Mouse (Mus musculus) gastrocnemius, adult 8-10 months (tissue): ENCODE results near the gene H2al1m. TPM values are rescaled to one million over a fixed set of nuclear protein-coding genes. Genes with fewer than 3 reads are reported as not detected.
"Not testable (repeated sequence)": the region's sequence is repeated elsewhere in the genome, so short reads cannot be mapped to it uniquely, and the experiment has no call there.

ENCODE experiments used
- DNase-seq, 2 experiments: peaks; one replicate each; pipeline ENCODE4 v3.0.0; 2022; ENCODE audit warnings: low spot score in 2 of 2
- total RNA-seq, 4 experiments: library from RNA; stranded (reverse); gene quantifications; 2 replicates each; pipeline ENCODE4 v1.2.4; 2022

Gene H2al1m
- 1 to 10 TPM in 1 of 4 experiments, not detected in 3; 1.2 TPM for total RNA-seq

- not testable (repeated sequence) for DNase-seq
These were observed at the start of gene H2al1m for GRCm38 (mm10) chrX:9283464-9283863. Gene H2al1m, plus strand, starts transcription at chrX:9283764.

DNA sequence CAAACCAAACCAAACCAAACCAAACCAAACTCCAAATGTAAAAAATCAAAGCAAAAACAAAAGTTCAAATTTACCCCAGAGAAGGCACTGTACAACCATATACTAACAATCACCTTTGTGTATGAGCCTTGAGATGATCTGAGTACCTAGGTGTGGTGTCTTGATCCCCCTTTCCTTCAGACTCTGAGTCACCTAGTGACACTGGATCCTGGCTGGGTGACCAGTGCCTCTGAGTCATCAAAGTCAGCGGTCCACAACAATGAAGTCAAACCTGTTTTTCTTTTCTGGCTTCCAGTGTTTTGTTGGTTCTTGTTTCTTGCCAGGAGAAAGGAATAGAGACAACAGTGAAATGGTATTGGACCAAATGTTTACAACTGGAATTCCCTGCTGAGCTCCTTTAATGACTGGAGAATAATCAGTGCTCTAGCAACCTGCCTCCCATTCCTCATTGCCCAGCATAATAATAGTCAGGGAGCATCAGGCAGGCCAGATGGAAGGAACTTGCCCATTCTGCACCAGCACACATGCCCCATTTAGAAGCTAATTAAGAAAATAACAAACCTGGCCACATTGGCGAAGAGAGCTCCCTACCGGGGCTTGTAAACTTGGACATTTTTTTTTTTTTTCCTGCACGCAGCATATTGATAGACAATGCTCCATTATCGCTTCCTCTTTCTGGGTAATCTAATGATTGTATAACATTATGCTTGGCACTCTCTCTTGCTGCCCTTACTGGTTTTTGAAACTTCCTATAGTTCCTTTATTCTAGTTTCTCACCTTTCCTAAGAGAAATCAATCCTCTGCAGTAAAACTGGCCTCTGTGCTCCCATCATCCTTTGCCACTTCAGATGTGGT lies 42.6 kb upstream of the H2al1m start:
- DNase-seq = no peak

DNA sequence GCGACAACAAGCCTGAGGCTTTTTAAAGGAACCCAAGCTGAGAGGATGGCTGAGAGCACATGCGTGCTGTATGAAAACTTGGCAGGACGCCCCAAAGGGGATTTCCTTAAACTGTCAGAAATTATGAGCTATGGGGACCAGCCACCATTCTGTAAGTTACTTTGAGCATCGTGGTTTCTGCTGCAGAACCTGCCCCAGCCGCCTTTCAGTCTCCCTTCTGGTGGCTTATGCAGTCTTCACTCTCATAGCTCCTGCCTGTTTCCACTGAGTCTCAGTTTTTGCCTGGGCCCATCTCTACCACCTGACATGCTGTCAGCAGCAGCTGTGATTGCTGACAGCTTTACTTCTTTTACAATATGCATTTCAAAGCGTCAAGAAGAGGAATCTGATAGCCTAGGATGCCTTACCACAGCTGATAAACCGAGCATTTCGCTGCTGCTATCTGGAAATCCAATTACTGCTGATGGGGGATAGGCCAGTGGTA lies 40.1 kb upstream of the H2al1m start:
- DNase-seq = no peak

- DNase-seq = no peak
These were observed 38.8 kb upstream of the H2al1m start for GRCm38 (mm10) chrX:9244603-9245336.

GRCm38 (mm10) chrX:9248911-9249310 lies 34.7 kb upstream of the H2al1m start:
- no peak for DNase-seq

DNA sequence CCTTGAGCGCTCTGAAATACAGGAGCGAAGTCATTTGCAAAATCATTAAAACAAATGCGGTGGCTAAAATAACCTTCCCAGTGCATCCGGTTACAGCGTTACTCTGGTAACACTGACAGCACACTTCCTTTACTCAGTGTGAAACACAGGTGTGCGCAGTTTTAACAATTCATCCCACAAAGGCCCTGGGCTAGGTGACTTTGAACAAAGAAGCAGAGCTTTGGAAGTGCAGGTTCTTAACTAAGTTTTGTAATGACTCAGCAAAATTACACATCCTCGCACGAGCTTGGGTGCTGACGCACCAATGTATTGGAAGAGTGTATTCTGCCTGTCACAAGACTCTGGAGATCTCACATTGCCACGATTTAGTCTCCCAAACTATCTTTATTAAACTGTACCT lies 29.6 kb upstream of the H2al1m start:
- DNase-seq = no peak

- DNase-seq = no peak
These were observed 28.7 kb upstream of the H2al1m start for GRCm38 (mm10) chrX:9254901-9255300.

DNA sequence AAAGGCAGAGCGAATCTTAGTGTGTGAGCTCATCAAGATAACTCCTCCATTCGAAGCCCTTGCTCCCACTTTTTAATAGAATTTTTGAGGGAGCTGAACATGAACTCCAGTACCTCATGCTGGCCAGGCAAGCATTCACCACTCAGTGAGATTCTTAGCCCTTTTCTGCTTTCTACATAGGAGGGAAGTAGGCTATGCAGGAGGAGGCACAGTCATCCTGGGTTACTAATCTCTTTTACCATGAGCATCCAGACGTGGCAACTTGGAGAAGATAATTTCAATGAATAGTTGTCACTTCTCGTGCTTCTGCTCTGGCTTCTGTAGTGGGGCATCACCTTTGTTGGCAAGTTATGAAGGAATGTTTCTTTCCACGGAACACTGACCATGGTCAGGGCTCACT lies 26.8 kb upstream of the H2al1m start, which contains the start of gene Gm14862:
TSS of gene Gm14862 (minus strand) at position 134 of the 400 bp plus-strand sequence.
- DNase-seq = no peak

- no peak for DNase-seq
These were observed 25.7 kb upstream of the H2al1m start for GRCm38 (mm10) chrX:9257831-9258230.

DNA sequence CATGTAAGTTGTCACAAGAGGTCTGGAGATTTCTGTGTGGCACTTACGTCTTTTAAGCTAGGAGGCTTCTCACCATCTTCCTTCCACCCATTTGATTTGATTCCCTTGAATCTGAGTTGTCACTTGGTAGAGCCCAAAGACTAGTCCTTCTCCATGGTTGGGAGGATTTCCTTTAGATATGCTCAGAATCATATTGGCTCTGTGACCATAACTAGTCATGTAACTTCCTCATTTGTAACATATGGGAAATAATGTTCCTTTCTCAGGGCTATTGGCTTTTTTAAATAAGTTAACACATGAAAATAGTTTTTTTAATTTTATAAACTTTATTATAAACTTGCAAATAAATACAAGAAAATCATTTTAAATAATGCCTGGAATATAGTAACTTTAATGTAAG lies 24.3 kb upstream of the H2al1m start:
- no peak for DNase-seq

DNA sequence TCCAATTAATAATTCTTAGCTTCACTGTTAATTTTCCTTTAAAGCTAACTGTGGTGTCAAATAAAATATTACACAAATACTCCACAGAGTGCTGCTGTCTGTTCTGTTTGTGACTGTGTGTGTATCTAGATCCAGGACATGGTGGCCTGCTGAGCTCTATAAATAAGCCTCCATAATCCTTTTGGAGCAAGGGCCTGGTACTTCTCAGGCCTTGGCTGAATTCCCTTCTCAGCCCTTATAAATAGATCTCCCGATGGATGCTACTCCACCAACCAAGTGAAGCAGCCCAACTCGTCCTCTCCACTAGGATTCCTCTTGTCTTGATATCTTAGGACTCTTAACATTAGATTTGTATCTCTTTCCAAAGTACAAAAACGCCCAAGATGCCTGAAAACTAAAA lies 12.5 kb upstream of the H2al1m start:
- DNase-seq = no peak

GRCm38 (mm10) chrX:9271947-9272459 lies 11.6 kb upstream of the H2al1m start:
- DNase-seq = no peak

GRCm38 (mm10) chrX:9272460-9273361 lies 10.9 kb upstream of the H2al1m start, which contains the start of gene Xk:
Gene Xk, plus strand, starts transcription at chrX:9272756.
- peak; percentile 2 to 16 for DNase-seq

DNA sequence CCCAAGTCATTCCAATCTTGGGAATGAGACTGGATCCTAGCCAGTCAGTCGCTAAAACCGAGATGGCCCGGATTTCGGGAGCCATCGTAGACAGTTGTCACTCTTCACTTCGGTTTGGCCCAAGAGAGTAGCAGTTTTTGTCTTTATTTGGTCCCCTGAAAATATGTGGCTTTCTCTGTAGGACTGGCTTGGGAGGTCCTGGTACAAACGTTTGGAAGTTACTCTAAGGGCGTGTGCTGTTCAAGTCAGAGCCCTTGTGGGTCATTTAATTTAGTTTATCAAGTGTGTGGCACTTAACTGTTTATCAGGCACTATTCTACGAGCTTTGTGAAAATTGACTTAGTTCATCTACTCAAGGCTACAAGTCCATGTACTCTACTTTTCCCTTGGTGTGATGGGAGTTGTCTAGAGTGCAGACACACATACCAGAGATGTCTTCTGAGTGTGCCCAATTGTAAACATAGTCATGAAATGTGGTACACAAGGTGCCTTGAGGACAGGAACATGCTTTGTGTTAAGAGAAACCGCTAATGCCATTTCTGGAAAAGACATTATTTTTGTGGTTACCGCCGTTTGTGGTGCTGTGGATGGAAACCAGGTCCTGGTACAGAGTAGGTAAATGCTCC lies 10.1 kb upstream of the H2al1m start:
- DNase-seq = no peak

GRCm38 (mm10) chrX:9274321-9274720 lies 9.2 kb upstream of the H2al1m start:
- DNase-seq = no peak

DNA sequence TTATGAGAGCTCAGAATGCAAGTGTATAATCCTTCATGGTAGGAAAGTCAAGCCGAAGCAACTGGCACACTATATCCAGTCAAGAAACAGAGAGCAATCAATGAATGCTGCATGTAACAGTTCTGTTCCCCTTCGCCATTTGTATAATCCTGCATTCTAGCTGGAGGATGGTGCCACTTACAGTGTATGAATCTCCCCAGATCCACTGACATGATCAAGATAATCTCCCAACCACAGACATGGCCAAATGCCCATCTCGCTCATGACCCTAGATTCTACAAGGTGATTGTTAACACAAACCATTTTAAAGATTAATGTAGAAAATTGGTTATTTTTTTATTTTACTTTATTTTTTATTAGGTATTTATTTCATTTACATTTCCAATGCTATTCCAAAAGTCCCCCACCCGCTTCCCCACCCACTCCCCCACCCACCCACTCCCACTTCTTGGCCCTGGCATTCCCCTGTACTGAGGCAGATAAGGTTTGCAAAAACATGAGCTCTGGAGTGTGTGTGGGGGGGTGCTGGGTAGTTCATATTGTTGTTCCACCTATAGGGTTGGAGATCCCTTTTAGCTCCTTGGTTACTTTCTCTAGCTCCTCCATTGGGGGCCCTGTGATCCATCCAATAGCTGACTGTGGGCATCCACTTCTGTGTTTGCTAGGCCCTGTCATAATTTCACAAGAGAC lies 9.7 kb downstream of the H2al1m start:
- DNase-seq = not testable (repeated sequence)

DNA sequence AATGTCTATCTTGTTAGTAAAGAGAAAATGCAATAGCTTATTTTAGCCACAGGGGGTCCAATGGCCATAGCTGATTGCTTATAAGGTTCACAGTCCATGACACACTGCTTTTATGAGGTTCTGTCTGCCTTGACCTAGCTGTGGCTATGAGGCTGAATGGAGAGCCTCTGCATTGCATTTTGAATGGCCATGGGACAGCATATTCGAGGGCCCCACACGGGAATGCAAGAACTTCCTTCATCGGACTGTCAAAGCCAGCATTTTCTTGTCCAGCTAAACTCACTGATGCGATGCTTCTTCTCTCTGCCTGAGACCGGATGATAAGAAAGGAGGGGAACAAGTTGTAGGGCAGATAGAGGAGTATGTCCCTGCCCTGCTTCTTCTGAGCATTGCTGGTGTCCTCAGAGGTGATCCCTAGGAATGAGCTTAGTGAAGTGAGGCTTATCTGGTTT lies 14.9 kb downstream of the H2al1m start:
- DNase-seq = no peak

DNA sequence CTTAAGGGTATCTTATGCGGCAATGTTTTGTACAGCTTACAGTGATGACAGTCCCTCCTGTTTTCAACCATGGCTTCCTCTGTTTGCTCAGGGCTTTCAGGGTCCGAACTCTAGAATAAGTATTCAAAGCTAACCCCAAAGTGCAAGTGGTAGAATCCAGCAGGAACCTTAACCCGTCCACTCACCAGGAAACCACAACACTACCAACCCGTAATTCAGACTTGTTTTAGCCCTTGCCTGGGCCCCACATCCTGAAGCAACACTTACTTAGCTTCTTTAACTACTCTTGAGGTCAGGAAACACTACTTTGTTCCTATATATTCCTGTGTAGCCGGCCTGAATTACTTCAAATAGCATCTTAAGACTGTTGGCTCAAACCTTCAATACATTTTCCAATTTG lies 19.2 kb downstream of the H2al1m start:
- no peak for DNase-seq

GRCm38 (mm10) chrX:9303455-9303854 lies 19.9 kb downstream of the H2al1m start:
- DNase-seq = no peak

DNA sequence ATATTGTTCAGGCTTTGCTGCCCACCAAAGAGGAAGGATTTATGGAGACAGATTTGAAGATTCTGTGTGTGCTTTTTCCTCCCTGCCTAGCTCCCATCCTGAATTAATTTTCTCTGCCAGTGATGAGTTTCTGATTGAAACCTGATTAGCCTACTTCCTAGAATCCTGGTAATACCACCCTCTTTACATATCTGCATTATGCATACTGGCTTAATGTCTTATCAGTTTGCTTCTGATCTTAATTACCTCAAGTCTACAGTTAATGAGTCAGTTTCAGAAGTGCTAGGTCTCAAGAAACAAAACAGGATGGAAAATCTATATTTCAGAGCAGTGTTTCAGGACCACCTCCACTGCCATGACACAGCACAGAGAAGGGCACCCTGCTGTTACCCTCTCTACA lies 32.9 kb downstream of the H2al1m start:
- DNase-seq = not testable (repeated sequence)
